Mouse (Mus musculus) limb, embryonic 15.5 days (tissue): ENCODE results near the gene Knstrn. TPM values are rescaled to one million over a fixed set of nuclear protein-coding genes. Genes with fewer than 3 reads are reported as not detected.

Source experiments
- ATAC-seq: fragments of 200-750 bp; cut with Nextera tagmentation; 2 replicates; pipeline ENCODE4 v1.8.0; 2017; ENCODE audit warnings: low read depth, moderate TSS enrichment; ENCODE audit not compliant: insufficient number of reproducible peaks, low FRiP score, low TSS enrichment
- H3K27ac ChIP-seq: fragments of 300-500 bp; sonication (generic); 2 replicates; pipeline ENCODE4 v1.5.1; 2015; ENCODE audit warnings: moderate library complexity, mild to moderate bottlenecking, inconsistent platforms
- H3K27me3 ChIP-seq: fragments of 300-500 bp; sonication (generic); 2 replicates; pipeline ENCODE4 v1.6.1; 2015; ENCODE audit warnings: inconsistent platforms
- H3K36me3 ChIP-seq: fragments of 300-500 bp; sonication (generic); 2 replicates; pipeline ENCODE4 v1.6.1; 2015; ENCODE audit warnings: inconsistent platforms
- H3K4me1 ChIP-seq: fragments of 300-500 bp; sonication (generic); 2 replicates; pipeline ENCODE4 v1.6.1; 2015; ENCODE audit warnings: inconsistent platforms
- H3K4me2 ChIP-seq: fragments of 300-500 bp; sonication (generic); 2 replicates; pipeline ENCODE4 v1.6.1; 2015; ENCODE audit warnings: mild to moderate bottlenecking, inconsistent platforms
- H3K4me3 ChIP-seq: fragments of 300-500 bp; sonication (generic); 2 replicates; pipeline ENCODE4 v1.5.1; 2015; ENCODE audit warnings: mild to moderate bottlenecking, inconsistent platforms
- H3K9ac ChIP-seq: fragments of 300-500 bp; sonication (generic); 2 replicates; pipeline ENCODE4 v1.6.1; 2015; ENCODE audit warnings: inconsistent platforms
- H3K9me3 ChIP-seq: fragments of 300-500 bp; sonication (generic); 2 replicates; pipeline ENCODE4 v1.6.1; 2016; ENCODE audit warnings: inconsistent platforms
- WGBS: fragments of 180-500 bp; shearing (Covaris S2); methylation state at CpG from one replicate; pipeline ENCODE4 v1.1.7; 2015; 5-methylcytosine and 5-hydroxymethylcytosine counted together
- polyA plus RNA-seq: library from polyadenylated mRNA; unstranded; fragments of >200 nt; fragmentation: Nextera tagmentation; extraction: Ambion mirVana; gene quantifications from 2 replicates; pipeline ENCODE4 v1.2.1, GENCODE M21; 2015

Knstrn gene
- polyA plus RNA-seq, 1 experiment from 2014 or later, result 75.5 TPM

DNA sequence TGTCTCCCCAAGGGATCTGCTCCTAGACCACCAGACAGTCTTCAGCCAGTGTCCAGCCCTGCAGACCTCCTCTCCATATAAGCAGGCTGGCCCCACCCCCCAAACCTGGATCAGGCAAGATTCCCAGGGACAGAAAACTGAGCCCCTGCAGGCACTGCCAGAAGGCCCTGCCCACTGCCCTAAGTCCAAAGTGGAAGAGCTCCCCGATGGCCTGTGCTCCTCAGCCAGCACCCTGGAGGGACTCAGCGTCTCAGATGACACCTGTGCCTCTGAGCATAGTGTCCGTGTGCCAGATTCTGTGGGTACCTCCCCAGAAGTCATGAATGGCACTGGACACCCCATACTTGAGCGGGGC, 21.6 kb upstream of the Knstrn start:
- Histone ChIP-seq H3K4me3 (no peak overlapping the region), H3K4me2 (no peak overlapping the region), H3K27me3 (peaks cover 13% of the 10 kb centered on the region; the same call in 1 of the 2 replicates), H3K36me3 (no peaks in the 10 kb centered on the region), H3K4me1 (peaks cover 9% of the 10 kb centered on the region), H3K9me3 (no peaks in the 10 kb centered on the region), H3K9ac (no peak overlapping the region), H3K27ac (no peak overlapping the region)
- no peak for ATAC-seq
- 80% methylated on average over 4 of the region's 4 CpGs for WGBS

DNA sequence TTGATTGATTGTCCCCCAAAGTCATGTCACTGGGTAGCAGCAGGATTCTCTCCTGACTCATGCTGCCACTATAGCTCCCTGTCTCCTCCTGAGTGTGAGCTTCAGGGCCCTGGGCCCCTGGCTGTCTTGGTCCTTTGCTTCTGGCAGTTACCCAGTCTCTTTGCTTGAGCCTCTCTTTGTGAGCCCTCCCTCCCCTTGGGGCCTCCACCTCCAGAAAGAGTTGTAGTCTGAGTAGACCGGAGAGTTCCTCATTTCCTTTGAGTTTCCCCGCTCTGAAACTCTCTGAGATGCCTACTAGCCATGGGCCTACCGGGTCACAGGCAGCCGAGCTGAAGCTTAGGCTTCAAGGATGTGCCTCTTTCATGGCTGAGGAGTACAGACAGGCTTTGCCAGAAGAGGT, 20.2 kb upstream of the Knstrn start:
- no peak overlapping the region for H3K4me2 ChIP-seq
- 76% methylated on average over 4 of the region's 4 CpGs for WGBS
- no peaks in the 10 kb centered on the region for H3K9me3 ChIP-seq
- no peak overlapping the region for H3K27ac ChIP-seq
- H3K4me1 ChIP-seq, result peaks cover 9% of the 10 kb centered on the region
- H3K36me3 ChIP-seq, result no peaks in the 10 kb centered on the region
- ATAC-seq, result no peak
- H3K27me3 ChIP-seq, result peaks cover 13% of the 10 kb centered on the region; the same call in 1 of the 2 replicates
- no peak overlapping the region for H3K4me3 ChIP-seq
- H3K9ac ChIP-seq, result no peak overlapping the region

DNA sequence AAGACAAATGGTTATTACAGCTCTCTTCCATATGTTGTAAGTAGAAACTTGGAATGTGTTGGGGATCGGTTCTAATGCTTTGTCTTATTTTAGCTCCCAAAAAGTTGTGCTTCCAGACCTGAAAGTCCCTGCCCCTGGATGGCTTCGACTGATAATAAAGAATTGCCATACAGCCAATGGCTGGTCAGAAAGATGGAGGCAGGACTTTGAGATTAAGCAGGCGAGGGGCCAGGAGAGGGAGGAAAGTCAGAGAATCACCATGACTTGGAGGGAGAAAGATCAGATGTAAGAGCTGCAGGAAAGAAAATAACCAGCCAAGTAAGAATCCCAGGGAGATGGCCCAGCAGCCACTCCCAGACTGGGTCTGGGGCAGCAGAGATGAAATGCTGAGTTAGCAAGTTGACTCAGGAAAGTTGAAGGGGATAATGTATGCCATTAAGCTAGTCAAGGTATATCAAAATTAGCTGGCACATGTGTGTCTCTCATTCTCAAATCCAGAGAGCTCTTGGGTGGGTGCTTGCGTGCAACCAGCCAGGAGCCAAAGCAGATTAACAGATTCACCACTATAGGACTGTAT, 11.2 kb upstream of the Knstrn start:
- 69% methylated on average over 4 of the region's 4 CpGs for WGBS
- Histone ChIP-seq H3K9ac (no peak overlapping the region), H3K27ac (no peak overlapping the region), H3K27me3 (no peaks in the 10 kb centered on the region), H3K9me3 (no peaks in the 10 kb centered on the region), H3K4me1 (no peaks in the 10 kb centered on the region), H3K4me3 (no peak overlapping the region), H3K36me3 (no peaks in the 10 kb centered on the region), H3K4me2 (no peak overlapping the region)
- no peak for ATAC-seq

DNA sequence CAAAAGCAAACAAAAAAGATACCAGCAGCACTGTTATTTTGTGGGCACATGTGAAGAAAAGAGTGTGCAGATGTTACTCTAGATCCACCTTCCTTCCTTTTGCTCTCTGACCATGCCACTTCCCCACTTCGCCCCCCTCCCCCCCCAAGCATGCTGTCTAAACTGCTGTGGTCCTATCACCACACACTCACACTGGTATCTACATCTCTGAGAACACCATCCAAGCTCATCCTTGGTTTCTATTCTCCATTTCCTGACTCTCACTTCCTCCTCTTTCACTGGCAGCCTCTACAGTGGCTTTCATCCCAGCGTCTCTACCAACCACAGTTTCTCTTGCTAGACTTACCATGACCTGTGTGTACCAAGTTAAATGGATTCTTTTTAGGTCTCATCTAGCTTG, 9.3 kb upstream of the Knstrn start:
- no peak for ATAC-seq
- no peak overlapping the region for H3K9ac ChIP-seq
- H3K4me2 ChIP-seq, result no peak overlapping the region
- WGBS, result 77% methylated on average over 2 of the region's 2 CpGs
- H3K27me3 ChIP-seq, result no peaks in the 10 kb centered on the region
- H3K36me3 ChIP-seq, result no peaks in the 10 kb centered on the region
- no peak overlapping the region for H3K27ac ChIP-seq
- no peaks in the 10 kb centered on the region for H3K4me1 ChIP-seq
- no peaks in the 10 kb centered on the region for H3K9me3 ChIP-seq
- H3K4me3 ChIP-seq, result no peak overlapping the region

DNA sequence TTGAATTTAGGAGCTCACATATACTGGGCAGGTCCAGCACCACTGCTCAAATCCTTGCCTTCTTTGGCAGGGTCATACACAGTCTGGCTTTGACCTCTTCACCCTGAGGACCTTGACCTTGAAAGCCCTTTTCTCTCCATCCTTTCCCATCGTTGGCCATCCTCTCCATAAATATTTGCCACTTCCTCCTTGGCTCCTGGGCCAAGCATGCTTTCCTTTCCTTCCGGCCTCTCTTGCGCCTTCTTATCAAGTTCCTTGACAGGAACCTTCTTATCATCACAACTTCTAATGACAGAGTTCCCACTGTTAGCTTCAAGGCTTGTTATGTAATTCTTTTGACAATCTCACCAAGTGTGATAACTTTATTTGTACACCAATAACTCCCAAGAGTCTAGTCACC, 8.7 kb upstream of the Knstrn start:
- Histone ChIP-seq H3K4me1 (no peaks in the 10 kb centered on the region), H3K27ac (no peak overlapping the region), H3K4me2 (no peak overlapping the region), H3K27me3 (no peaks in the 10 kb centered on the region), H3K9me3 (no peaks in the 10 kb centered on the region), H3K4me3 (no peak overlapping the region), H3K36me3 (no peaks in the 10 kb centered on the region), H3K9ac (no peak overlapping the region)
- ATAC-seq, result no peak
- 65% methylated on average over 3 of the region's 3 CpGs for WGBS

DNA sequence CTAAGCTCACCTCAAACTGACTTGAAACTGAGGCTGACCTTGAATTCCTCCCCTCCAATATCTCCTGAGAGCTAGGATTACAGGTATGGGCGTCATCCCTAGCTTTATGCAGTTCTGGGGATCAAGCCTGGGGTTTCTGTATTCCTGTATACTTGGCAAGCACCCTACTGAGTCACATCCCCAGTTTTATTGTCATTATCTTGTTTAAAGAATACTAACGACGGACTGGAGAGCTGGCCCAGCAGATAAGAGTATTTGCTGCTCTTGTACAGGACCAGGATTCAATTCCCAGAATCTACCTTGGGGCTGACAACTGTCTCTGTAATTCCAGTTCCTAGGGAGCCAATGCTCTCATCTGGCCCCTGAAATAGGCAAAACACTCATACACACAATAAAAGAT, 8.0 kb upstream of the Knstrn start:
- Histone ChIP-seq H3K9ac (no peak overlapping the region), H3K4me3 (no peak overlapping the region), H3K4me1 (no peaks in the 10 kb centered on the region), H3K4me2 (no peak overlapping the region), H3K27me3 (no peaks in the 10 kb centered on the region), H3K27ac (no peak overlapping the region), H3K9me3 (no peaks in the 10 kb centered on the region), H3K36me3 (no peaks in the 10 kb centered on the region)
- no peak for ATAC-seq
- WGBS, result 35% methylated on average over 3 of the region's 3 CpGs

DNA sequence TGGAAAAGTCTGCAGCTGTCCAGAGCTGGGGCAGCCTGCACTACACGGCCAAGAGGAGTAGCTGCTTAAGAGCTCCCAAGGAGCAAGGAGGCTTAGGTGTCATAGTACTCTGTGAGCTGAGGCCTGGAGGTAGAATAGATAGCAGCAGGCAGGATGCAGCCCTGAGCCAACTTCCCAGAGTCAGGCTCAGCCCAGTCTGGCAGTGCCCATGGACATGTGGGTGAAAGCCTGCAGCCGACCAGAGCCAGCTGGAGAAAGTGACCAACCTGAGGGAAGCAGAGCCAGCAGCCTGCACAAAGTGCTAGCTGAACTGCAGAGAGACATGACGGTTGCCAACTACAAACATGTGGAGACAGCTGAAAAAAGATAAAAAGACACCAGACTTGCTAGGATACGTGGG, 6.9 kb upstream of the Knstrn start:
- 65% methylated on average over 4 of the region's 4 CpGs for WGBS
- Histone ChIP-seq H3K27me3 (no peaks in the 10 kb centered on the region), H3K9ac (no peak overlapping the region), H3K36me3 (no peaks in the 10 kb centered on the region), H3K27ac (no peak overlapping the region), H3K4me3 (no peak overlapping the region), H3K4me2 (no peak overlapping the region), H3K4me1 (no peaks in the 10 kb centered on the region), H3K9me3 (no peaks in the 10 kb centered on the region)
- ATAC-seq, result no peak

DNA sequence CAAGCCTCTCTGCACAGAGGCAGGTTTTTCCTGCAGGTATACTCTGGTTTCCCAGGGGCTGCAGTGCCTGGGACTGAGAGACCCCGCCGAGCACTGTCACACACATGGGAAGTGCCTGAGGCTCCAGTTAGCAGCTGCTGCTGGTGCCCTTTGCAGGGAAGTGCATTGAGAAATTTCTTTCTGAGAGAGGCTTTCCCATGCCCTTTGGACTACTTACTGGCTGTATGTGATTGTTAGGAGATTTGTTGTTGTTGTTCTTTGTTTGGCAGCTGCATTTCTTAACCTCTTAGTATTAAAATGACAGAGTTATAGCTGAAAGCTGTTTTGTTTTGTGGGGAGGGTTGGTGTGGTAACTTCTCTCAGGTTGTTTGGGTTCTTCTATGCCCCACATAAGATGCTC, 2.9 kb upstream of the Knstrn start:
- H3K27me3 ChIP-seq, result no peaks in the 10 kb centered on the region
- no peak overlapping the region for H3K4me3 ChIP-seq
- no peak overlapping the region for H3K4me2 ChIP-seq
- 17% methylated on average over 2 of the region's 2 CpGs for WGBS
- ATAC-seq, result no peak
- no peaks in the 10 kb centered on the region for H3K9me3 ChIP-seq
- no peak overlapping the region for H3K27ac ChIP-seq
- H3K36me3 ChIP-seq, result no peaks in the 10 kb centered on the region
- H3K9ac ChIP-seq, result no peak overlapping the region
- H3K4me1 ChIP-seq, result peaks cover 13% of the 10 kb centered on the region

DNA sequence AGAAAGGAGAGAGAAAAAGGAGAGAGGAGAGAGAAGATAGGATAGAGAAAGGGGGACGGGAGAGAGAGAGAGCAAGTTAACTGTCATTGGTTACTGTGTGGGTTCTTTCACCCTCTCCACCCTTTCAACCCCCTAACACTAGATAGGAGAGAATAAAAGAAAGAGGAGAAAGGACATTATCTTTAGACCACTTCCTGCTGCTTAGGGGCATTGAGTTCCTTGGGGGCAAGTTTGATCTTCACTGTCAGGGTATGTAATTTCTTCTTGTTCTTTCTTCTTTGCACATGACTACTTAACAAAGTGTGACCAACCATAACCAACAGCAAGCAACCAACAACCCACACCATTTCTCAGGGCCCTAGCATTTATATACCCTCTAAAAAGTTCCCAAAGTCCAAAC, 1.1 kb upstream of the Knstrn start:
- Histone ChIP-seq H3K27me3 (no peaks in the 10 kb centered on the region), H3K9ac (no peak overlapping the region), H3K9me3 (no peaks in the 10 kb centered on the region), H3K27ac (no peak overlapping the region), H3K4me2 (no peak overlapping the region), H3K4me1 (peaks cover 13% of the 10 kb centered on the region), H3K36me3 (peaks cover 9% of the 10 kb centered on the region), H3K4me3 (no peak overlapping the region)
- ATAC-seq, result no peak
- WGBS, result 63% methylated on average over 1 of the region's 1 CpGs

DNA sequence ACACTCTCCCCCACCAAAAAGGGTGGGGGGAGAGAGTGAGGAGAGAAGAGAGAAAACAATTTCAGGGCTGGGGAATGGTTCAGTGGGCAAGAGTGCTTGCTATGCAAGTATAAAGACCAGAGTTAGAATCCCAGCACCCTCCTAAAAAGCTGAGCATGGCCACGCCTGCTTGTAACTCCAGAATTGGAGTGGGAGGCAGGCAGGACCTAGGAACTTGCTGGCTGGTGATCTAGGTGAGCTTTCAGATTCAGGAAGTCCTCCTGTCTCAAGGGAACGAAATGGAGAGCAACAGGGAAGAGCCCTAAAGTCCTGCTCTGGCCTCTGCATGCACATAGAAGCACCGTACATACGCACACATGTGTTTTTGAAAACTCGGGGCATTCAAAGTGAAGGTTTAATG, 9.0 kb downstream of the Knstrn start:
- no peak overlapping the region for H3K4me3 ChIP-seq
- peaks cover 61% of the 10 kb centered on the region for H3K36me3 ChIP-seq
- H3K9me3 ChIP-seq, result no peaks in the 10 kb centered on the region
- no peak overlapping the region for H3K27ac ChIP-seq
- H3K4me1 ChIP-seq, result no peaks in the 10 kb centered on the region
- ATAC-seq, result no peak
- H3K27me3 ChIP-seq, result no peaks in the 10 kb centered on the region
- H3K4me2 ChIP-seq, result no peak overlapping the region
- H3K9ac ChIP-seq, result no peak overlapping the region
- 94% methylated on average over 5 of the region's 5 CpGs for WGBS

DNA sequence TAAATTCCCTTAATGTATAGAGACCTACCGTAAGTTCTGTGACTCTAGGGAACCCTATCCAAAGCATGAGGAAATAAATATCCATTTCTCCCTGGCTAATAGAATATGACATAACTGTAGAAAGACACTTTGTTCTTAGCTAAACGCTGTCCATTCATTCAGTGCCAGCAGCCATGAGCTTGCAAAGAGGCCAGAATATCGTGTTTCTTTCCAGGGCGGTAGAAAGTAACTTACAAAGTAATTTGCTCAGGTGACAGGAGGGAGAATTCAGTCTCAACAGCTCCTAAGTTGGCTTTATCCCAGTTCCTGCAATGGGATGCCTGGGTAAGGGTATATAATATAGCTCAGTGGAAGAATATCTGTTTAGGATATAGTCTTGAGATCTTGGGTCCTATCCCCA, 10.6 kb downstream of the Knstrn start:
- Histone ChIP-seq H3K9me3 (no peaks in the 10 kb centered on the region), H3K27me3 (no peaks in the 10 kb centered on the region), H3K4me2 (no peak overlapping the region), H3K27ac (no peak overlapping the region), H3K9ac (no peak overlapping the region), H3K4me1 (no peaks in the 10 kb centered on the region), H3K4me3 (no peak overlapping the region), H3K36me3 (peaks cover 48% of the 10 kb centered on the region)
- WGBS, result 86% methylated on average over 4 of the region's 4 CpGs
- no peak for ATAC-seq

DNA sequence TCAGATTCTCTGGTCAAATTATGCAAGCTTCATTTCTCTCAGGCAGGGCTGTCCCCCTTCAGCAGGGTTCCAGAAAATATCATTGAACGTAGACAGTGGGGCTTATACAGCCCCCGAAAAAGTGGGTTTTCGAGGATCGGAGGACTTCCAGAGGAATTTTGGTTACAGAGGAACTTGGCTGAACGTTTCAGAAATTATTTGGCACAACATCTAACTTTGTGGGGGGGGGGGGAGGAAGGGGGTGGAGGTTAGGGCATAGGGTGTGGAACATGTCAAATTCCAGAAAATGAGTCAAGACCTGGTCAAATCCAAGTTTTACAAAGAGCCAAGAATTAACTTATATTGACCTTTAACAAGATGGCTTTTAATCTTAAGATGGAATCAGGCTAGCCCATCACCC, 15.3 kb downstream of the Knstrn start:
- H3K9ac ChIP-seq, result no peak overlapping the region
- no peak overlapping the region for H3K4me3 ChIP-seq
- 87% methylated on average over 5 of the region's 5 CpGs for WGBS
- H3K36me3 ChIP-seq, result peaks cover 68% of the 10 kb centered on the region
- no peak overlapping the region for H3K27ac ChIP-seq
- no peak for ATAC-seq
- no peaks in the 10 kb centered on the region for H3K9me3 ChIP-seq
- H3K4me1 ChIP-seq, result no peaks in the 10 kb centered on the region
- H3K4me2 ChIP-seq, result no peak overlapping the region
- no peaks in the 10 kb centered on the region for H3K27me3 ChIP-seq

DNA sequence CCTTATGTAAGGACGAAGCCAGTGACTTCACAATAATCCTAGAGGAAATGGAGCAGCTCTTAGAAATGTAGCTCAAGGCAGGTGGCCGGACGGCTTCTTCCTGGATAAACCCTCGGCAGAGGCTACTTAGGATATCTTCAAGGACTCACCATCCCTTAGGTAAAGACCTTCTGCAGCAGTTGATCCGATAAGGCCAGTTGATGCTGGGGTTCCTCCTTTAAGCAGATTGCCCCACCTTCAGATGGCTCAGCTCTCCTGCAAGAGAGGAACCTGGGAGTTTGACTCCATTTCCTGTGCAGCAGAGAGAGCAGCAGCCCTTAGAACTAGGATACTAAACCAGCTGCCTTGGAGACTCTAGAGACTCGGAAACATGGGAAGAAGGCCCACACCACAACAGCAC, 20.3 kb downstream of the Knstrn start:
- Histone ChIP-seq H3K4me3 (no peak overlapping the region), H3K9ac (no peak overlapping the region), H3K36me3 (peaks cover 46% of the 10 kb centered on the region), H3K27me3 (no peaks in the 10 kb centered on the region), H3K27ac (no peak overlapping the region), H3K4me1 (no peaks in the 10 kb centered on the region), H3K4me2 (no peak overlapping the region), H3K9me3 (no peaks in the 10 kb centered on the region)
- ATAC-seq, result no peak
- 91% methylated on average over 6 of the region's 6 CpGs for WGBS
